Mouse (Mus musculus) hindbrain, embryonic 14.5 days (tissue): Measurements from ENCODE around the gene Lsr. TPM values are rescaled to one million over a fixed set of nuclear protein-coding genes. Genes with fewer than 3 reads are reported as not detected.
"Not testable (repeated sequence)": the region's sequence is repeated elsewhere in the genome, so short reads cannot be mapped to it uniquely, and the experiment has no call there.

Experiments used
- ATAC-seq: fragments of 200-750 bp; cut with Nextera tagmentation; 2 replicates; pipeline ENCODE4 v1.8.0; 2017; ENCODE audit warnings: moderate number of reproducible peaks, mild to moderate bottlenecking, moderate TSS enrichment, moderate library complexity; ENCODE audit not compliant: low FRiP score
- DNase-seq: peaks from one replicate; pipeline ENCODE4 v3.0.0-alpha.2; 2015; ENCODE audit warnings: low spot score
- H3K27ac ChIP-seq: fragments of 300-500 bp; sonication (generic); 2 replicates; pipeline ENCODE4 v1.5.1; 2014; ENCODE audit warnings: mild to moderate bottlenecking, moderate library complexity
- H3K27me3 ChIP-seq: fragments of 300-500 bp; sonication (generic); 2 replicates; pipeline ENCODE4 v1.6.1; 2014; ENCODE audit warnings: mild to moderate bottlenecking, low read length, mixed read lengths; ENCODE audit not compliant: control insufficient read depth, insufficient read depth
- H3K36me3 ChIP-seq: fragments of 300-500 bp; sonication (generic); replicated peaks from 2 replicates; pipeline ENCODE4 v1.6.1; 2014; ENCODE audit not compliant: control insufficient read depth, insufficient read depth
- H3K4me1 ChIP-seq: fragments of 300-500 bp; sonication (generic); replicated peaks from 2 replicates; pipeline ENCODE4 v1.6.1; 2014; ENCODE audit warnings: antibody characterized with exemption, low read length, mixed read lengths; ENCODE audit not compliant: control insufficient read depth, insufficient read depth
- H3K4me2 ChIP-seq: fragments of 300-500 bp; sonication (generic); replicated peaks from 2 replicates; pipeline ENCODE4 v1.6.1; 2014; ENCODE audit warnings: mild to moderate bottlenecking, moderate library complexity
- H3K4me3 ChIP-seq: fragments of 300-500 bp; sonication (generic); replicated peaks from 2 replicates; pipeline ENCODE4 v1.5.1; 2014; ENCODE audit warnings: mild to moderate bottlenecking, low read length
- H3K9ac ChIP-seq: fragments of 300-500 bp; sonication (generic); 2 replicates; pipeline ENCODE4 v1.6.1; 2014
- H3K9me3 ChIP-seq: fragments of 300-500 bp; sonication (generic); 2 replicates; pipeline ENCODE4 v1.6.1; 2016; ENCODE audit warnings: low read length; ENCODE audit not compliant: control insufficient read depth
- WGBS: fragments of 180-500 bp; shearing (Covaris S2); extraction: QIAGEN DNeasy Blood & Tissue Kit; methylation state at CpG from one replicate; pipeline ENCODE4 v1.1.7; 2014; 5-methylcytosine and 5-hydroxymethylcytosine counted together
- polyA plus RNA-seq: library from polyadenylated mRNA; unstranded; fragments of >200 nt; fragmentation: Nextera tagmentation; extraction: Ambion mirVana; gene quantifications from 2 replicates; pipeline ENCODE4 v1.2.1, GENCODE M21; 2014

The Lsr gene
- polyA plus RNA-seq, 1 experiment from 2014 or later, result 21.7 TPM

DNA sequence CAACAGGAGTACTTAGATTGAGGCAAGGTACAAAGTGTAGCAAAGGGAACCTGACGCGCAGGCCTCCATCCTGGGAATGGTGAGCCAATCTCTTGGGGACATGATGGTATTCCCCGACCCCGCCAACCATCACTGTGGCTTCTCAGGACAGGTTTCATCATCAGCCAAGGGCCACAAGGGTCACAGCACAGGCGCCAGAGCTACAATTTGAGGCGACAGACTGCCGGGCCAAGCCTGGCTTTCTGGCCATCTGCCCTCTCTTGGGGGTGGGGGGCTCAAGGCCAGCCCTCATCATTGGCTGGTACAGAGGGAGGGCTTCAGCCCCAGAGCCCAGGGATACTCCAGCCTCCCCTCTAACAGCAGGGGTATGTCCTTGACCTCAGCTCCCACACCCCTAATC, 27.8 kb downstream of the Lsr start:
- WGBS, result 93% methylated on average over 7 of the region's 7 CpGs

DNA sequence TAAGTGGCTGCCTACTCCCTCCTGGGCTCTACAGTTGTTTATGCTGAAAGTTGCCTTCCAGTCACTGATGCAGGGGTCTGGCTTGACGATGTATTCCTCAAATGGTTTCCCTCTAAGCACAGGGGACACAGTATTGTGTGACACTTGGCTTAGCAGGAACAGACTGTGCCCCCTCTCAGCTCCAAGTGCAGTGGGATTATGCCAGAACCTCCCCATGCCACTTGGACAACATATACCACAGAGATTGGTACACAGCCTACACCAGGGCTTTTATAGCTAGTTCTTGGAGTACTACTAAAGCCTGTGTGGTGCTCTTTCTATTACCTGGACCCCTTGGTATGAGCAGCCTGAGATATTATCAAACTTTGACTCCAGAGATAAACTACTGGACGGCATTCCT, 28.6 kb downstream of the Lsr start:
- DNase-seq, H3K9ac ChIP-seq, H3K27ac ChIP-seq, H3K9me3 ChIP-seq, H3K4me2 ChIP-seq, H3K4me3 ChIP-seq, H3K4me1 ChIP-seq, ATAC-seq, H3K27me3 ChIP-seq: not testable (repeated sequence)
- WGBS, result 76% methylated on average over 2 of the region's 2 CpGs
- H3K36me3 ChIP-seq, result peaks cover 29% of the 10 kb centered on the region

More for the DNA sequence above, 27.8 kb downstream of the Lsr start:
- H3K27me3 ChIP-seq, H3K4me1 ChIP-seq, H3K4me2 ChIP-seq, H3K9ac ChIP-seq, ATAC-seq, H3K27ac ChIP-seq, H3K4me3 ChIP-seq, H3K9me3 ChIP-seq, DNase-seq: not testable (repeated sequence)
- H3K36me3 ChIP-seq, result peaks cover 36% of the 10 kb centered on the region

DNA sequence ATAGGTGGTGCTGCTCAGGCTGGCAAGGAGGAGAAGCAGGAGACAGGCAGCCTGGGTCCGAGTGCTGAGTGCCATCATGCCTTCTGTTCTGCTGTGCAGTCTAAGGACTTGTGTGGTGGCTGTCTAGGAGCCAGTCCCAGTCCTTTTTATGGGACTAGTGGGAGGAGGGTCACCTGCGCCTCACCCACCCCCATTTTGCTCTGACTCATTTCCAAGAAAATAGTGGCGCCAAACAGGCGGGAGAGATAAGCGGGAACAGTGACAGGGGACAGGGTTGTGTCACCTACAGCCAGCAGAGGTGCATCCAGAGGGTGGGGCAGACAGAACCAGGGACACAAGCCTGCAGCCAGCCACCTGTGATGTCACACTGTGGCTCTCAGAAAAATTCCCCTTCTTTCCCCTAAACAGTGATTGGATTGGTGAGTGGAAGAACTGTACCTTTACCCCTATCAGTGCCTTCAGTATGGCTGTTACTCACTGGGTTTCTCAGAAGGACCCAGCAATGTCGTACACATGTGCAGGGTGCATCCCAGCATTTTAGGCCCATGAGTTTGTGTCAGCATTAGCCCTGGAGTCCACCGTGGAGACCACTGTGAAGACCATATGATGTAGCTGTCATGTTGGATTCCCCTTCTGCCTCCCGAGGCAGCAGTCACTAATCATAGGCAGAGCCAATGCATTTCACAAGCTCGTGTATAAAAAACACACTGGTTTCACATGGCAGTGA, 29.2 kb downstream of the Lsr start, which contains the start of gene Hamp:
TSS of gene Hamp (minus strand) at position 124 of the 727 bp plus-strand sequence.
- ATAC-seq, result no peak
- DNase-seq, result no peak
- Histone ChIP-seq H3K4me2 (no peak within 1 kb of the TSS), H3K27ac (no peak within 1 kb of the TSS), H3K4me3 (no peak within 1 kb of the TSS), H3K9me3 (no peaks in the 10 kb centered on the region), H3K9ac (no peak within 1 kb of the TSS), H3K27me3 (no peaks in the 10 kb centered on the region), H3K36me3 (peaks cover 23% of the 10 kb centered on the region), H3K4me1 (no peaks in the 10 kb centered on the region)
- WGBS, result 73% methylated on average over 9 of the region's 9 CpGs

DNA sequence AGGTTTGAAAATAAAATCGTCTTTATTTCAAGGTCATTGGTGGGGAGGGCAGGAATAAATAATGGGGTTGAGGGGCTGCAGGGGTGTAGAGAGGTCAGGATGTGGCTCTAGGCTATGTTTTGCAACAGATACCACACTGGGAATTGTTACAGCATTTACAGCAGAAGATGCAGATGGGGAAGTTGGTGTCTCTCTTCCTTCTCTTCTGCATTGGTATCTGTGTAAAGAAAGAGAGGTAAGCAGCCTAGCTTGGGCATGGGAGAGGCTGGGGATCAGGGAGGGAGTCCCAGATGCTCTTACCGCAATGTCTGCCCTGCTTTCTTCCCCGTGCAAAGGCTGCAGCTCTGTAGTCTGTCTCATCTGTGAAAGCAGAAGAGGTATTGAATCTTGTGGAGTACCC, 30.9 kb downstream of the Lsr start:
- ATAC-seq, result not testable (repeated sequence)

DNA sequence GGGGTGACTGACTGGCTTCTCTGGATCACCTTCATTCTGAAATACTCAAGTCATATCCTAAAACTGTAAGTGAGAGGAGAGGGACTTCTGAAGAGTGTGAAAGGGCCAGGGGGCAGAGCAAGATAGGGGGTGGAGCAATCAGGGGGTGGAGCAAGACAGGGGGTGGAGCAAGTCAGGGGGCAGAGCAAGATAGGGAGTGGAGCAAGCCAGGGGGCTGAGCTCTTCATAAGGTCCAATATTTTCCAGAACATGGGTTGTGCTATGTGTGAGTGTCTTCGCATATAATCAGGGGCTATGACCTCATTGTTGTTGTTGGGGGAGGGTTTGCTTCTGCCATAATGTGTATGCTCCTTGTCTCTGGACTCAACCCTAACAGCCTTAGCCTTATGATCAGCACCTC, 33.2 kb downstream of the Lsr start:
- H3K9ac ChIP-seq, H3K9me3 ChIP-seq, H3K4me2 ChIP-seq, H3K27me3 ChIP-seq, H3K4me1 ChIP-seq, ATAC-seq, DNase-seq, H3K27ac ChIP-seq, H3K4me3 ChIP-seq, H3K36me3 ChIP-seq: not testable (repeated sequence)
- WGBS, result 82% methylated on average over 1 of the region's 1 CpGs

More for the DNA sequence above, 30.9 kb downstream of the Lsr start:
- H3K4me2 ChIP-seq, H3K27me3 ChIP-seq, H3K27ac ChIP-seq, H3K4me1 ChIP-seq, H3K4me3 ChIP-seq, H3K9me3 ChIP-seq, DNase-seq, H3K9ac ChIP-seq: not testable (repeated sequence)
- WGBS, result 44% methylated on average over 3 of the region's 3 CpGs
- peaks cover 17% of the 10 kb centered on the region; the same call in 1 of the 2 replicates for H3K36me3 ChIP-seq

DNA sequence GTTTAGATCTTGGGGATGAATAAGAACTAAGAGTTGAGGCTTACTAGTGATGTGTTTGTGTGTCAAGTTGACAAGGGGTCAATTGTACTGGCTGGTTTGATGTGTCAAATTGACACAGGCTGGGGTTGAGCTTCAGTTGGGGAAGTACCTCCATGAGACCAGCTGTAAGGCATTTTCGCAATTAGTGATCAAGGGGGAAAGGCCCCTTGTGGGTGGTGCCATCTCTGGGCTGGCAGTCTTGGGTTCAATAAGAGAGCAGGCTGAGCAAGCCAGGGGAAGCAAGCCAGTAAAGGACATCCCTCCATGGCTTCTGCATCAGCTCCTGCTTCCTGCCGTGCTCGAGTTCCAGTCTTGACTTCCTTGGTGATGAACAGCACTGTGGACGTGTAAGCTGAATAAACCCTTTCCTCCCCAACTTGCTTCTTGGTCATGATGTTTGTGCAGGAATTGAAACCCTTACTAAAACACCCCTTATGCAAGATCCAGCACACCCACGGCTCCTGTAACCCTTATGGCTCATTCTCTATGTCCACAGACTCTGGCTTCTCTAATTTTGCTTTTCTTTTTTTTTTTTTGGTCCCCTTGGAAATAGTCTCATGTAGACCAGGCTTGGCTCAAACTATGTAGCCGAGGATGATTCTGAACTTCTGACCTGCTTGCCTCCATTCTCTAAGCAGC, 37.7 kb downstream of the Lsr start:
- not testable (repeated sequence) for H3K4me2 ChIP-seq, H3K4me1 ChIP-seq, H3K36me3 ChIP-seq, H3K9me3 ChIP-seq, ATAC-seq, DNase-seq, H3K27me3 ChIP-seq, H3K4me3 ChIP-seq, H3K27ac ChIP-seq, H3K9ac ChIP-seq
- WGBS, result 83% methylated on average over 6 of the region's 6 CpGs

- not testable (repeated sequence) for H3K4me2 ChIP-seq, H3K4me1 ChIP-seq
- 72% methylated on average over 2 of the region's 2 CpGs for WGBS
Observed at GRCm38 (mm10) chr7:30924581-30924980, 48.7 kb downstream of the Lsr start, which contains the start of gene Hamp2. TSS of gene Hamp2 (minus strand) at chr7:30924681.

GRCm38 (mm10) chr7:30924071-30924470, 49.2 kb downstream of the Lsr start:
- WGBS, result 71% methylated on average over 3 of the region's 3 CpGs
- H3K27ac ChIP-seq, result no peak overlapping the region
- H3K9ac ChIP-seq, result no peak overlapping the region
- H3K4me2 ChIP-seq, result no peak overlapping the region
- H3K4me3 ChIP-seq, result no peak overlapping the region
- no peak for DNase-seq
- H3K4me1 ChIP-seq, result no peaks in the 10 kb centered on the region
- no peak for ATAC-seq
- no peaks in the 10 kb centered on the region for H3K27me3 ChIP-seq
- no peaks in the 10 kb centered on the region for H3K9me3 ChIP-seq
- H3K36me3 ChIP-seq, result no peaks in the 10 kb centered on the region

More at GRCm38 (mm10) chr7:30924581-30924980, 48.7 kb downstream of the Lsr start, which contains the start of gene Hamp2:
- not testable (repeated sequence) for ATAC-seq, H3K4me3 ChIP-seq, H3K36me3 ChIP-seq, H3K27me3 ChIP-seq, DNase-seq, H3K27ac ChIP-seq, H3K9me3 ChIP-seq, H3K9ac ChIP-seq

DNA sequence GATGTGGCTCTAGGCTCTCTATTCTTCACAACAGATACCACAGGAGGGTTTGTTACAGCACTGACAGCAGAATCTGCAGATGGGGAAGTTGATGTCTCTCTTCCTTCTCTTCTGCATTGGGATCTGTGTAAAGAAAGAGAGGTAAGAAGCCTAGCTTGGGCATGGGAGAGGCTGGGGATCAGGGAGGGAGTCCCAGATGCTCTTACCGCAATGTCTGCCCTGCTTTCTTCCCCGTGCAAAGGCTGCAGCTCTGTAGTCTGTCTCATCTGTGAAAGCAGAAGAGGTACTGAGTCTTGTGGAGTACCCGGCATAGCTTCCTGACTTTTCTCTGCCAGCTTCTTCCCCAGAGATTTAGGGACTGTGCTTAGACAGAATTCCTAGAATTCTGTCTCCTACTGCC, 50.8 kb downstream of the Lsr start:
- H3K27me3 ChIP-seq, H3K9ac ChIP-seq, ATAC-seq, H3K36me3 ChIP-seq, DNase-seq, H3K27ac ChIP-seq, H3K4me1 ChIP-seq, H3K4me3 ChIP-seq, H3K4me2 ChIP-seq, H3K9me3 ChIP-seq: not testable (repeated sequence)
- WGBS, result 50% methylated on average over 3 of the region's 3 CpGs
